Mouse (Mus musculus) forebrain, embryonic 10.5 days (tissue): Measurements from ENCODE around the gene Frrs1. TPM values are rescaled to one million over a fixed set of nuclear protein-coding genes. Genes with fewer than 3 reads are reported as not detected.

ENCODE experiments used
- DNase-seq: peaks from one replicate; pipeline ENCODE4 v3.0.0-alpha.2; 2017; ENCODE audit warnings: low spot score; ENCODE audit errors: extremely low spot score
- H3K27ac ChIP-seq: fragments of 300-500 bp; sonication (generic); 2 replicates; pipeline ENCODE4 v1.5.1; 2016; ENCODE audit warnings: mild to moderate bottlenecking
- H3K27me3 ChIP-seq: fragments of 300-500 bp; sonication (generic); 2 replicates; pipeline ENCODE4 v1.6.1; 2016; ENCODE audit warnings: mild to moderate bottlenecking; ENCODE audit not compliant: poor library complexity, severe bottlenecking
- H3K36me3 ChIP-seq: fragments of 300-500 bp; sonication (generic); replicated peaks from 2 replicates; pipeline ENCODE4 v1.6.1; 2016; ENCODE audit warnings: mild to moderate bottlenecking, moderate library complexity
- H3K4me1 ChIP-seq: fragments of 300-500 bp; sonication (generic); 2 replicates; pipeline ENCODE4 v1.6.1; 2016
- H3K4me3 ChIP-seq: fragments of 300-500 bp; sonication (generic); 2 replicates; pipeline ENCODE4 v1.5.1; 2016; ENCODE audit warnings: mild to moderate bottlenecking, moderate library complexity
- H3K9me3 ChIP-seq: fragments of 300-500 bp; sonication (generic); 2 replicates; pipeline ENCODE4 v1.6.1; 2016; ENCODE audit warnings: mild to moderate bottlenecking, moderate library complexity
- WGBS: fragments of 180-500 bp; shearing (Covaris S2); methylation state at CpG from one replicate; pipeline ENCODE4 v1.1.7; 2016; 5-methylcytosine and 5-hydroxymethylcytosine counted together
- polyA plus RNA-seq: library from polyadenylated mRNA; unstranded; fragments of >200 nt; fragmentation: Nextera tagmentation; extraction: Ambion mirVana; gene quantifications from 2 replicates; pipeline ENCODE4 v1.2.1, GENCODE M21; 2016

Gene Frrs1
- polyA plus RNA-seq, 1 experiment from 2014 or later = 16.3 TPM

- DNase-seq = no peak
- Histone ChIP-seq H3K9me3 (no peaks in the 10 kb centered on the region), H3K4me3 (no peak overlapping the region), H3K36me3 (no peaks in the 10 kb centered on the region), H3K27ac (no peak overlapping the region), H3K27me3 (no peaks in the 10 kb centered on the region), H3K4me1 (peaks cover 7% of the 10 kb centered on the region)
- WGBS = 90% methylated on average over 5 of the region's 5 CpGs
These were observed 488 bp downstream of the Frrs1 start for GRCm38 (mm10) chr3:116859752-116860151.

GRCm38 (mm10) chr3:116860333-116861222, 1.3 kb downstream of the Frrs1 start:
- Histone ChIP-seq H3K27ac (peak overlapping the region; percentile 85), H3K27me3 (no peaks in the 10 kb centered on the region), H3K4me3 (peak overlapping the region; percentile 69), H3K9me3 (no peaks in the 10 kb centered on the region), H3K36me3 (no peaks in the 10 kb centered on the region), H3K4me1 (peaks cover 7% of the 10 kb centered on the region)
- no peak for DNase-seq
- WGBS = 77% methylated on average over 19 of the region's 19 CpGs

- peaks cover 7% of the 10 kb centered on the region for H3K4me1 ChIP-seq
- WGBS = 15% methylated on average over 4 of the region's 4 CpGs
- peak overlapping the region; percentile 85 for H3K27ac ChIP-seq
- H3K4me3 ChIP-seq = peak overlapping the region; percentile 69
- no peak for DNase-seq
- no peaks in the 10 kb centered on the region for H3K27me3 ChIP-seq
- no peaks in the 10 kb centered on the region for H3K36me3 ChIP-seq
- no peaks in the 10 kb centered on the region for H3K9me3 ChIP-seq
These were observed 1.9 kb downstream of the Frrs1 start for GRCm38 (mm10) chr3:116861223-116861539.

GRCm38 (mm10) chr3:116861540-116862067, 2.3 kb downstream of the Frrs1 start:
- H3K4me3 ChIP-seq = peak overlapping the region; percentile 69

GRCm38 (mm10) chr3:116862621-116863020, 3.4 kb downstream of the Frrs1 start:
- Histone ChIP-seq H3K9me3 (no peaks in the 10 kb centered on the region), H3K36me3 (no peaks in the 10 kb centered on the region), H3K4me1 (peaks cover 7% of the 10 kb centered on the region), H3K27me3 (no peaks in the 10 kb centered on the region), H3K4me3 (no peak overlapping the region), H3K27ac (no peak overlapping the region)
- 81% methylated on average over 1 of the region's 1 CpGs for WGBS
- DNase-seq = no peak

More at GRCm38 (mm10) chr3:116861540-116862067, 2.3 kb downstream of the Frrs1 start:
- peak overlapping the region; percentile 85 for H3K27ac ChIP-seq
- WGBS = 4% methylated on average over 25 of the region's 25 CpGs
- DNase-seq = peak; percentile 70
- peaks cover 7% of the 10 kb centered on the region for H3K4me1 ChIP-seq
- no peaks in the 10 kb centered on the region for H3K27me3 ChIP-seq
- H3K36me3 ChIP-seq = no peaks in the 10 kb centered on the region
- no peaks in the 10 kb centered on the region for H3K9me3 ChIP-seq

- 88% methylated on average over 5 of the region's 5 CpGs for WGBS
- H3K27ac ChIP-seq = no peak overlapping the region
- H3K4me1 ChIP-seq = peaks cover 7% of the 10 kb centered on the region
- H3K36me3 ChIP-seq = no peaks in the 10 kb centered on the region
- no peak overlapping the region for H3K4me3 ChIP-seq
- no peaks in the 10 kb centered on the region for H3K27me3 ChIP-seq
- no peak for DNase-seq
- no peaks in the 10 kb centered on the region for H3K9me3 ChIP-seq
These were observed 5.2 kb downstream of the Frrs1 start for GRCm38 (mm10) chr3:116864421-116864820.

GRCm38 (mm10) chr3:116865199-116865636, 6.0 kb downstream of the Frrs1 start:
- no peak for DNase-seq
- 78% methylated on average over 1 of the region's 1 CpGs for WGBS
- Histone ChIP-seq H3K4me3 (no peak overlapping the region), H3K36me3 (no peaks in the 10 kb centered on the region), H3K9me3 (no peaks in the 10 kb centered on the region), H3K4me1 (peaks cover 12% of the 10 kb centered on the region), H3K27ac (no peak overlapping the region), H3K27me3 (no peaks in the 10 kb centered on the region)

GRCm38 (mm10) chr3:116870372-116870771, 11.1 kb downstream of the Frrs1 start:
- no peak overlapping the region for H3K4me3 ChIP-seq
- H3K36me3 ChIP-seq = no peaks in the 10 kb centered on the region
- H3K27me3 ChIP-seq = no peaks in the 10 kb centered on the region
- WGBS = 53% methylated on average over 3 of the region's 3 CpGs
- no peak overlapping the region for H3K27ac ChIP-seq
- H3K9me3 ChIP-seq = no peaks in the 10 kb centered on the region
- 0 out of 2 replicates have a peak, but pooled peaks cover 13% of the 10 kb centered on the region for H3K4me1 ChIP-seq
- no peak for DNase-seq

GRCm38 (mm10) chr3:116882221-116882960, 23.1 kb downstream of the Frrs1 start:
- WGBS = 93% methylated on average over 14 of the region's 14 CpGs
- Histone ChIP-seq H3K9me3 (no peaks in the 10 kb centered on the region), H3K36me3 (peaks cover 49% of the 10 kb centered on the region), H3K27ac (no peak overlapping the region), H3K4me3 (no peak overlapping the region), H3K4me1 (no peaks in the 10 kb centered on the region), H3K27me3 (no peaks in the 10 kb centered on the region)
- DNase-seq = no peak

GRCm38 (mm10) chr3:116884941-116885340, 25.7 kb downstream of the Frrs1 start:
- no peak for DNase-seq

GRCm38 (mm10) chr3:116889358-116889757, 30.1 kb downstream of the Frrs1 start:
- Histone ChIP-seq H3K9me3 (no peaks in the 10 kb centered on the region), H3K27ac (no peak overlapping the region), H3K36me3 (peaks cover 15% of the 10 kb centered on the region), H3K4me3 (no peak overlapping the region), H3K4me1 (peaks cover 11% of the 10 kb centered on the region), H3K27me3 (no peaks in the 10 kb centered on the region)
- DNase-seq = no peak
- 96% methylated on average over 7 of the region's 7 CpGs for WGBS

More at GRCm38 (mm10) chr3:116884941-116885340, 25.7 kb downstream of the Frrs1 start:
- Histone ChIP-seq H3K27ac (no peak overlapping the region), H3K9me3 (no peaks in the 10 kb centered on the region), H3K36me3 (peaks cover 43% of the 10 kb centered on the region), H3K27me3 (no peaks in the 10 kb centered on the region), H3K4me3 (no peak overlapping the region), H3K4me1 (no peaks in the 10 kb centered on the region)
- 93% methylated on average over 8 of the region's 8 CpGs for WGBS

GRCm38 (mm10) chr3:116890576-116890975, 31.3 kb downstream of the Frrs1 start:
- no peaks in the 10 kb centered on the region for H3K9me3 ChIP-seq
- 99% methylated on average over 4 of the region's 4 CpGs for WGBS

More at GRCm38 (mm10) chr3:116890576-116890975, 31.3 kb downstream of the Frrs1 start:
- H3K27me3 ChIP-seq = no peaks in the 10 kb centered on the region
- H3K27ac ChIP-seq = no peak overlapping the region
- H3K36me3 ChIP-seq = peaks cover 7% of the 10 kb centered on the region
- H3K4me3 ChIP-seq = no peak overlapping the region
- no peak for DNase-seq
- H3K4me1 ChIP-seq = peaks cover 11% of the 10 kb centered on the region
